20 mouse cellular contexts compared by ENCODE assay signal in the genomic region with DNA sequence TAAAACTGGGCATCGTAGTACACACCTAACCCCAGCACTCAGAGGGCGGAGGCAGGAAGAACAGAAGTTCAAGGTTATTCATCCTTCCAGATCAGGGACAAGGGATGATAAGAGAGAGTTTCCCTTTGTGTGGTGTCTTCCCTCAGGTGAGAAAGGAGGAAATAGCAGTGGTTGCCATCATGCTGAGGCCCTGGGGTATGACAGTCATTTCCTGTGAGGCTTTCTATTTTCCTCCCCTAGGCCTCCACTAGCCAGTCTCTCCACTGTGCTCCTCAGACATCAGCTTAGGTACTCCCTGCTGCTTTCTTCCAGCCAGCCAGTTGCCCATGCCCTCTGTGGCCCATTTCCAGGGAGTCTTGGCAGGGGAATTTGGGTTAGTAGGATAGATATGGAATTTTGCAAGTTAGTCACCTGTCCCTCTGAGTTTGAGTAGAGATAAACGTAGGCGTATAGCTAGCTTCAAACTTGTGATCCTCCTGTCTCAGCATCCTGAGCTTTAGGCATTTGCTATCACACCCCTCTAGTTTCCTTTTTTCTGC. TPM values are rescaled to one million over a fixed set of nuclear protein-coding genes. Genes with fewer than 3 reads are reported as not detected.
DNase-seq lines count a peak whose midpoint lies in the region; ATAC-seq lines count a peak whose summit lies in the region.
"Had no signal": no experiment of that assay in that cellular context is flagged by ENCODE, and none has a peak within 500 bp of the region (broad histone marks: within the 10 kb centered on the region; RNA-seq: fewer than 3 reads in every experiment).

No protein-coding gene starts in this region.

- H3K4me3 ChIP-seq in midbrain, embryonic 15.5 days = no peak overlapping the region
- no peak overlapping the region for H3K4me3 ChIP-seq in midbrain, embryonic 10.5 days
- H3K4me3 ChIP-seq: embryonic facial prominence, embryonic 10.5 days; forebrain, embryonic 13.5 days; heart, embryonic 12.5 days; hindbrain, embryonic 15.5 days; left cerebral cortex, adult 2 months; liver, embryonic 13.5 days; neural tube, embryonic 15.5 days had no signal

- no peak for ATAC-seq in cerebellum, adult (ENCODE audit: insufficient number of reproducible peaks, low FRiP score, low TSS enrichment)
- ATAC-seq in activated CD4-positive, CD25-positive, alpha-beta regulatory T cell, adult 4 months = peak; percentile 40
- ATAC-seq in megakaryocyte, adult 5-6 weeks (ENCODE audit: poor library complexity, severe bottlenecking) = peak; percentile 41
- no peak for ATAC-seq in midbrain, embryonic 15.5 days (replicated peaks)
- ATAC-seq: forebrain, embryonic 13.5 days had no signal

- H3K4me2 ChIP-seq in midbrain, embryonic 15.5 days = no peak overlapping the region
- H3K4me2 ChIP-seq: forebrain, embryonic 13.5 days; heart, embryonic 12.5 days; hindbrain, embryonic 15.5 days; liver, embryonic 13.5 days; neural tube, embryonic 15.5 days had no signal

- H3K9ac ChIP-seq in midbrain, embryonic 15.5 days = no peak overlapping the region
- H3K9ac ChIP-seq: forebrain, embryonic 13.5 days; heart, embryonic 12.5 days; hindbrain, embryonic 15.5 days; liver, embryonic 13.5 days; neural tube, embryonic 15.5 days had no signal

- 93% methylated on average over 4 of the region's 4 CpGs for WGBS in midbrain, embryonic 15.5 days
- 95% methylated on average over 4 of the region's 4 CpGs for WGBS in midbrain, embryonic 10.5 days

- H3K27ac ChIP-seq in midbrain, embryonic 15.5 days = no peak overlapping the region
- H3K27ac ChIP-seq in midbrain, embryonic 10.5 days (replicated peaks) = no peak overlapping the region
- H3K27ac ChIP-seq: embryonic facial prominence, embryonic 10.5 days; forebrain, embryonic 13.5 days; hindbrain, embryonic 15.5 days; left cerebral cortex, adult 2 months; liver, embryonic 13.5 days; neural tube, embryonic 15.5 days had no signal

- no peaks in the 10 kb centered on the region for H3K9me3 ChIP-seq in midbrain, embryonic 15.5 days
- H3K9me3 ChIP-seq in midbrain, embryonic 10.5 days (replicated peaks) = no peaks in the 10 kb centered on the region
- H3K9me3 ChIP-seq: embryonic facial prominence, embryonic 10.5 days; forebrain, embryonic 13.5 days; heart, embryonic 12.5 days; hindbrain, embryonic 15.5 days; liver, embryonic 13.5 days; neural tube, embryonic 15.5 days had no signal

- no peaks in the 10 kb centered on the region for H3K36me3 ChIP-seq in midbrain, embryonic 15.5 days (replicated peaks)
- H3K36me3 ChIP-seq in midbrain, embryonic 10.5 days = no peaks in the 10 kb centered on the region
- H3K36me3 ChIP-seq: embryonic facial prominence, embryonic 10.5 days; heart, embryonic 12.5 days; hindbrain, embryonic 15.5 days; liver, embryonic 13.5 days; neural tube, embryonic 15.5 days had no signal

- H3K27me3 ChIP-seq in midbrain, embryonic 15.5 days (replicated peaks) = no peaks in the 10 kb centered on the region
- H3K27me3 ChIP-seq in midbrain, embryonic 10.5 days (ENCODE audit: low read depth, poor library complexity, severe bottlenecking) = no peaks in the 10 kb centered on the region
- H3K27me3 ChIP-seq: forebrain, embryonic 13.5 days; heart, embryonic 12.5 days; hindbrain, embryonic 15.5 days; liver, embryonic 13.5 days; neural tube, embryonic 15.5 days had no signal

- DNase-seq in cerebellum, adult 9-11 months = peak; percentile 47
- DNase-seq in CD4-positive, CD25-positive, alpha-beta regulatory T cell, adult 2 months (ENCODE audit: low read depth, low spot score) = peak; percentile 47
- no peak for DNase-seq in urinary bladder, postnatal 25 days (ENCODE audit: low spot score)
- no peak for DNase-seq in midbrain, embryonic 10.5 days (ENCODE audit: low spot score)
- DNase-seq: kidney, adult 2 months; kidney, postnatal 25 days; liver, embryonic 13.5 days; retina, postnatal 1 day; thymus, postnatal 36 days had no signal

- no peaks in the 10 kb centered on the region for H3K4me1 ChIP-seq in midbrain, embryonic 15.5 days
- peaks cover 5% of the 10 kb centered on the region for H3K4me1 ChIP-seq in midbrain, embryonic 10.5 days
- H3K4me1 ChIP-seq: forebrain, embryonic 13.5 days; heart, embryonic 12.5 days; hindbrain, embryonic 15.5 days had no signal

RNA-seq across cellular contexts. Expression of gene Cd300a, which starts 6.5 kb away (rescaled TPM):
- polyA plus RNA-seq in activated CD4-positive, CD25-positive, alpha-beta regulatory T cell, adult 4 months (2017; shearing (Covaris generic)) = under 1 TPM in 1 of 2 experiments, not detected in 1; 0.12 TPM
- 38.1 and 38.5 TPM in 2 replicates for total RNA-seq in megakaryocyte, adult 5-6 weeks (2015)
- 71.1 and 83.8 TPM in 2 replicates for total RNA-seq in megakaryocyte, adult 5-6 weeks (2017)
- 0.86 and 0.94 TPM in 2 replicates for polyA plus RNA-seq in midbrain, embryonic 15.5 days (2015; fragmentation: Nextera tagmentation; extraction: Ambion mirVana)
- polyA plus RNA-seq in midbrain, embryonic 10.5 days (2016; fragmentation: Nextera tagmentation; extraction: Ambion mirVana) = 0.58 and 0.93 TPM in 2 replicates

RNA-seq across cellular contexts. Expression of gene Gprc5c, which starts 32.4 kb away (rescaled TPM):
- under 1 TPM in 1 of 2 experiments, not detected in 1; 0.15 TPM for polyA plus RNA-seq in activated CD4-positive, CD25-positive, alpha-beta regulatory T cell, adult 4 months (2017; shearing (Covaris generic))
- total RNA-seq in megakaryocyte, adult 5-6 weeks (2015) = 0.04 and 0.32 TPM in 2 replicates
- 0.37 and 0.89 TPM in 2 replicates for total RNA-seq in megakaryocyte, adult 5-6 weeks (2017)
- polyA plus RNA-seq in midbrain, embryonic 15.5 days (2015; fragmentation: Nextera tagmentation; extraction: Ambion mirVana) = 9.3 and 9.4 TPM in 2 replicates
- 19.0 TPM in 2 replicates for polyA plus RNA-seq in midbrain, embryonic 10.5 days (2016; fragmentation: Nextera tagmentation; extraction: Ambion mirVana)

RNA-seq across cellular contexts. Expression of gene Cd300lb, which starts 50.9 kb away (rescaled TPM):
- under 1 TPM in 1 of 2 experiments, not detected in 1; 0.32 TPM for polyA plus RNA-seq in activated CD4-positive, CD25-positive, alpha-beta regulatory T cell, adult 4 months (2017; shearing (Covaris generic))
- total RNA-seq in megakaryocyte, adult 5-6 weeks (2015) = 107 TPM in 2 replicates
- 82.9 and 97.3 TPM in 2 replicates for total RNA-seq in megakaryocyte, adult 5-6 weeks (2017)
- polyA plus RNA-seq in midbrain, embryonic 15.5 days (2015; fragmentation: Nextera tagmentation; extraction: Ambion mirVana) = 0.14 TPM in 1 of 2 replicates, not detected in the other
- 0.05 TPM in 1 of 2 replicates, not detected in the other for polyA plus RNA-seq in midbrain, embryonic 10.5 days (2016; fragmentation: Nextera tagmentation; extraction: Ambion mirVana)
- total RNA-seq: left cerebral cortex, adult 2 months had no signal
- polyA plus RNA-seq: limb, embryonic 11.5 days had no signal

Comparison
In these comparisons a context has a peak if more than half of its experiments do, and no peak if none do; other contexts are left out.
1. DNase-seq: peak in cerebellum, adult 9-11 months (single experiment) and CD4-positive, CD25-positive, alpha-beta regulatory T cell, adult 2 months (single experiment); none in urinary bladder, postnatal 25 days (single experiment) and midbrain, embryonic 10.5 days (single experiment).
2. ATAC-seq: peak in activated CD4-positive, CD25-positive, alpha-beta regulatory T cell, adult 4 months (single experiment) and megakaryocyte, adult 5-6 weeks (single experiment); none in cerebellum, adult (single experiment) and midbrain, embryonic 15.5 days (single experiment).